Mouse (Mus musculus) layer of hippocampus, adult 9-11 months (tissue): ENCODE results near the gene Tmem232.
"Not testable (repeated sequence)": the region's sequence is repeated elsewhere in the genome, so short reads cannot be mapped to it uniquely, and the experiment has no call there.

Experiments
- DNase-seq: peaks from one replicate; pipeline ENCODE4 v3.0.0; 2022

The Tmem232 gene

DNA sequence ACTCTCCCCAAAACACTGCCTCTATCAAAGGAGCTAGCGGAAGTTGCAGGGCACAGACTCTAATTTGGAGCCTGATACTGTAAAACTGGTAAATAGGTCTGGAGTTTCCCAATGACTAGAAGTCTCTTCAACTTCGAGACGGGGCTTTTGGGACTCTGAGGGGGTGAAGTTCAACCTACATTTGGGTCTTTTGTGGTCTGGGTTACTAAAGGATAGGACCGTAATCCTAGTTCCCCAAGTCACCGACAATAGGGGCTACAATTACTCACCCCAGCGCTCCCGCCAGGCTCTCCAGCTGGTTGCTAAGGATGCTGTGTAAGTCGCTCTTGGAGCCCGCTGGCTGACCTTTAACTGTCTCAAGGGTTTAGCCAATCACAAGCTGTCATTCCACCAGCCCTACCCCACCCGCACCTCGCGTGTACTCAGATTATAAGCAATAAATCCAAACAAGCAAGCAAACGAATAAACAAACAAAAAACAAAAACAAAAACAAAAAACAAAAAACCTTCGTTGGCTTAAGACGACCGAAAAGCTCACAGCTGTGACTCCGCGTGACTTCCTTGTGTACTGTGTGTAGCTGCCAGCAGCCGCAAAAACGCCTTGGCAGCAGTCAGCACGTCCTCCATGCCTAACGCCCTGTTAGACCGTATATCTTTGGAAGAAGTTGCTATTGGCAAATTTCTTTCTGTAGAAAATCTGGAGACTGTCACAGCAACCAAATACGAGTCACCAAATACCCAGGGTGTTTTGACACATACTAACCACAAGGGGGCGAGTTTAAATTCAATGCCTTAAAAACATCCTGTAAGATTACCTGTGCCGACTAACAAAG lies at the start of gene Tmem232:
Tmem232 (minus strand) TSS at position 342 of the 832 bp plus-strand sequence.
- DNase-seq: no peak

DNA sequence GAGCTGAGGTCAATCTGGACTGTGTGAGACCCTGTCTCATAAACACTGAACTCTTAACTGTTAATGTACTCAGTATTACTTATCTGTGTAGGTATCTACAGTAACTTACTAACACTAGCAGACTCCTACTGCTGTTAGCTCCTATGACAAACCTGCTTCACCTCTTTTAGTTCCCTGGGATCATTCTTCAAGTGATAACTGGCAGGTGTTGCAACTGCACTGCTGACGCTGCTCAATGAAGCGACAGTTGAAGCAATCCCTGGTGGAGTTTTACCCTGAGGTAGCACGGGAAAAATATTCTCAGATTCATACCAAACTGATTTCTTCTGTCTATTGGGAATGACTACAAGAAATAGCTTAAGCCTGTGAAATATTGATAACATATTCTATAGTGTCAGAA lies 46.3 kb upstream of the Tmem232 start:
- DNase-seq: no peak

DNA sequence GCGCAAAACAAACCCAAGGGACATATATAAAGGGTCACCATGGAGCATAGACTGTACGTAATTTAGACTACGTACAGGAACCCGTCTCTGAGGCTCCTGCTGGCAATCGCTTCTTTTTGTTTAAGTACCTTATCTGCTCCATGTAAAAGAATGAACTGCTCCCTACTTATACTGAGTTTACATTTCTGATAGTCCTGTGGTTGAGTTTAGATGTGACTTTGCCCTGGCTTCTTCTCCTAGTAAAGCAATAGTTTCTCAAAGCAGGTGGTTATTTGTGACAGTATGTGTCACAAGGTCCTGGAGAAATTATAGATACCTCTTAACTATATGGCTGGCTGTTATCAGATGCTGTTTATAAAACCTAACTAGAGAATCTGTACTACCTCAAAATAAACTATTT lies 40.9 kb upstream of the Tmem232 start:
- DNase-seq: no peak

DNA sequence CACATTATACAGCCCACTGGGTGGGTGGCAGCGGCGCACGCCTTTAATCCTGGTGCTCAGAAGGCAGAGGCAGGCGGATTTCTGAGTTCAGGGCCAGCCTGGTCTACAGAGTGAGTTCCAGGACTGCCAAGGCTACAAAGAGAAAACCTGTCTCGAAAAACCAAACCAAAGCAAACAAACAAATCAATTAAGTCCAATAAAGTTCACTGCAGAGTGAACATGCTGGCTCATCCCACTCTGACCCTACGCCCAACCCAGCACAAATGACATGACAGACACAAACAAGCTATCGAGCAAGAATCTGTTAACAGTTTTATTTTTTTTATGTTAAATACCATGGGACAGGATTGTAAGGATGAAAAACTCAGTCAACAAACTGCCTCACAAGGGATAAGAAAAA lies 39.2 kb upstream of the Tmem232 start:
- no peak for DNase-seq

DNA sequence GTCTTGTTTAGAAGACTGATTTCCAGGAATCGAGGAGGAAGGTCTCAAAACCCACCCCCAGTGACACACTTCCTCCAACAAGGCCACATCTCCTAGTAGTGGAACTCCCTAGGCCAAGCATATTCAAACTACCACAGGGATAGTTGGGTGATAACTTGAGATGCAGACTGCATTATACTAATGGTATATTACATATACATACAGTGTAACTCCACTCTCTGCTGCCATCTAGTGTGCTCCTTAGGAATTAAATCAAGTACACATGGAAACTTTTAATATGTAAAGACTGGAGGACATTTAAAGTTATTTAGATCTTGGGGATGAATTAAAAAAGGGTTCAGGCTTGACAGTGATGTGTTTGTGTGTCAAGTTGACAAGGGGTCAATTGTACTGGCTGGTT lies 34.8 kb upstream of the Tmem232 start:
- DNase-seq: no peak

DNA sequence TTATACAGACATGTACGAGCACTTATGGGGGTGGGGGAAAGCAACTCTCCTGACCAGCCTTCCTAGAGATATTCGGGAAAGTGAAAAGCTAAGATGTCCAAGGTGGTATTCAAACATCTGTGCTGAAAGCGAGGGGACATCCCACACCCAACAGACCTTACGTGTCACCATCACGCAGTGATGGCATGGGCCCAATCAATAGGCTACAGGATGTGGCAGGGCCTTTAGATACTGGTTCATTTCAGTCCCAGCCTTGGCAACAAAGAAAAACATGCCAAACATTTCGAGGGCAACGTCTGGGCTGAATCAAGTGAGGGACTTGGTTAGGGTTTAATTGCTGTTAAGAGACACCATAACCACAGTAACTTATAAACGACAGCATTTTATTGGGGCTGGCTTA lies 34.3 kb upstream of the Tmem232 start:
- no peak for DNase-seq

DNA sequence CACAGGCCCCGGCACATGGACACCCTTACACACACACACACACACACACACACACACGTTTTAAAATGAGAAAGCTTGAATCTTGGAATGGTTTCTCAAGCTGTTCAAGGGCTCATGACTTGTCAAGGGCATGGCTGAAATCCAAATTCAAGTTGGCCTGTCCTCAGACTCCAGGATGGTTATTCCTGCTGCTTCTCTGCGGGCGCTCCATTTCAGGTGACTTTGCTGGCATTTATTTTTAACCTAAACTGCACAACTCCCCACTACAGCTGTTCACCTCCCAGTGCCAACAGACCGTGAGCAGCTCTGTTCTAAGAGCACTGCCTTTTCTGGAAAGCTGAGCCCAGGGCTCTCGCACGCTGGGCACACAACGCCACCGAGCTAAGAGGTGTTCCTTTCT lies 31.3 kb upstream of the Tmem232 start:
- no peak for DNase-seq

DNA sequence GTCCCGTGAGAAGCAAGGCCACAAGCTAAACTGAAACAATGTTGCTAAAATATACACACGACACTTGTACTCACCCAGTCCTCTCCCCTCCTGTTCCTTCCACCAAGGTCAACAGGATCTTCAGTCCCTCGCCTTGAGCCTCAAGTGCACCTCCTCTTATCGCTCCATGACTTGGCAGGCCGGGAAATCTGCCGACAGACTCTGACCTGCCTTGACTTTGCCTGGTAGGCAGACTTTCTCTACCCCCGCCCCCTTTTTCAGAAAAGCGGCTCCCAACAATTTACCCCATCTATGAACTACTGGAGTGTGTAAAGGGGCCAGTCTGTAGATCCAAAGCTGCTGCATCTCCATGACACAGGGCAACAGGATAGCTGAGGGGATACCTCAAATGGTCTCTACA lies 30.9 kb upstream of the Tmem232 start:
- no peak for DNase-seq

DNA sequence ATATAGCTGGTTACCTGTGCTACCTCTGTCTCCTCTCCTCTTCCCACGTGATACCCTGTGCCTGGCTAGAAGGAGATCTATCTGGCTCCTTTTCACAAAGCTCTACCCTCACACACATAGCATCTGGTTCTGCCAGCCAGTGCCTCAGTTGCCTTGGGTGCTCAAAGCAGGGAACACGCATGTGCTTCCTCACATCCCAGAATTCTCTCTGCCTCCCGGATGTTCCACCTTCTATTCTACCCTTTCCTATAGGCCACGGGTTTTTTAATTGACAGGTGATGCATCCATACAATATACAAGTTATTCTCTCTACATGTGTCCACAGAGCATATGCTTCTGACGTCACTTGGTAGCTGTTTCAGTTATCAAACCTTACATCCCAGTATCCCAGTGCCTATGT lies 23.6 kb upstream of the Tmem232 start:
- DNase-seq: no peak

DNA sequence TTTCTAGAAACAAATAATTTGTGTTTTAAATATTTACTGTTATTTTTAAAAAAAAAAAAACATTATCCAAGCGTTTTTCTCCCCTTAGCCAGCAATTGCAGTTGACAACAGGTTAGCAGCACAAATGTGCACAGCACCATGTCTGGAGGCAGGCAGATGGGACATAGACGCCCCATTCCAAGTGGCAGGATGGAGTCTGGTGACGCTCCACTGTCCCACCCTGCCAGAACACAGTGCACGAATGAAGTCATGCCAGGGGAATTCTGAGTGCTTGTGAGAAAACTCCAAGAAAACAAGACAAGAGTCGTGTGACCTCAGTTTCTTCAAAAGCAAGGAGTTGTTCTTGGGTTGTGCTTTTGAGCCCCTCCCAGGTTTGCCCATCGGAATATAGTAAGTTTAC lies 22.8 kb upstream of the Tmem232 start:
- no peak for DNase-seq

DNA sequence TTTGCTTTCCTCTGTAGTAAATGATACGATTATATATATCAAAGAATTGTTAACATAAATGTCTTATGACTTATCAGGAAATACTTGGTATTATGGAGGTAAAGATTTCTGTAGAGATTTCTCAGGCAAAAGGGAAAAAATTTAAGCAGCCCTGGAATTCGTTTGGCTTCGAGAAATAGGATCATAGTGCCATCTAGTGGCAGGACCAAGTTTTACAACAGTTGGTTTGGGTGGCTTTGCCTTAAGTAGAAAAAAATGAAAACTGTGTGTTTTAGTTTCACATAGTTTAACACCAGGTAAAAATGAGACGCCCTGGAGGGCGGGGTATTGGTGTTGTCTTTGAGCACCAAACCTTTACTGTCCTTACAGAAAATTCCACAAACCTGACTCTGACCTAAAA lies 22.2 kb upstream of the Tmem232 start:
- no peak for DNase-seq

DNA sequence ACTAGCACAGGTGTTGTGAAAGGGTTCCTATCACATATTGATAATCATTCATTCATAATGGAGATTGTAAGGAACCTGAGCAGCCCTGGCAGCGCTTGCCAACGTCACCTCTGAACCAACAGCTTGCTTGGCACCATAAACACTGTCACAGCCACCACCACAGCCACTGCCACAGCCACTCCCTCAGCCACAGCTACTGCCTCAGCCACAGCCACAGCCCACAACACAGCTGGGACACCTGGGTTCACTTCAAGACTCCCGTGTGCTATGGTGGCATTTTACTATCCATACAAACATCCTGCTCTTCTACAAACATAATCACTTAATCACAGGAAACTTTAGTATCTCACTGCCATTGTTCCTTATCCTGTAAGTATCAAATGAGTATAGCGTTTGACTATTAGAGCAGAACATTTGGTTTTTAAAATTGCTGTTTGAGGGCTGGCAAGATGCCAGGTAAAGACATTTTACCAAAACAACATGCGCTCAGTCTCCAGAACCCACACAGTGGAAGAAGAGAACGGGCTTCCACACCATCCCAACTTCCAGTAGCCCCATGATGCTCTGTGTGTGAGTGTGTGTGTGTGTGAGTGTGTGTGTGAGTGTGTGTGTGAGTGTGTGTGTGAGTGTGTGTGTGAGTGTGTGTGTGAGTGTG lies 20.9 kb upstream of the Tmem232 start:
- DNase-seq: no peak

DNA sequence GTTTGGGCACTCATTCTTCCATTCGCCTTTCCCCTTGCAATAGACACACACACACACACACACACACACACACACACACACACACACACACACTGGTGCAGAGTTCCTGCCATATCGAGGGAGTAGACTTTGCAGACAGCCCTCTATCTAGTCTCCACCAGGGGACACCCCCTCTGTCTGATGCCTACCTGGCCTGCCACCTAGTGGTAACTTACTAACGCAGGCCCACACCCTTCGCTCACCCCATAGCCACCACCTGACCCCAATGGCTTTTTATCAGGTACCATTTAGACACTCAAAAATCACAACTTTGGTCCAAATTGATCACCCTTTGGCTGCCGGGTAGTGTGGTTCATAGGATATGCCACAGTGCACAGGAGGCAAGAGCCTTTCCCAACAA lies 18.7 kb upstream of the Tmem232 start:
- no peak for DNase-seq

DNA sequence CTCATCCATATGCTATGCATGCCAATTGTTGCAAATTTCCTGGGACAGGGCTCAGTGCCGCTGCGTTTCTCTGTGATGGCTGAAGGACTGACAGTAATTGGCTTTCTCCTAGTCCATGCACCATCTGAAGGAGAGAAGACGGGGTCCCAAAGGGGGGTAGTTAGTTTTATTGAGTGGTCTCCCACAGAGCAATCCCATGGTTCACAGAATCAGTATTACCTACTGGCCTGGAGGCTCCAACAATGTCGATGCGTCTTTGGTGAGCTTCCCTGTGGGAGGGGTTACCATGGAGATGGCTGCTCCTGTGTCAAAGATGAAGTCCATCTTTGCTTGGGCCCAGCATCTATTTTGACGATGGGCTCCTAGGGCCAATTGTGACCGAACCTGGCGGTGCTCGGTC lies 18.2 kb upstream of the Tmem232 start:
- no peak for DNase-seq

DNA sequence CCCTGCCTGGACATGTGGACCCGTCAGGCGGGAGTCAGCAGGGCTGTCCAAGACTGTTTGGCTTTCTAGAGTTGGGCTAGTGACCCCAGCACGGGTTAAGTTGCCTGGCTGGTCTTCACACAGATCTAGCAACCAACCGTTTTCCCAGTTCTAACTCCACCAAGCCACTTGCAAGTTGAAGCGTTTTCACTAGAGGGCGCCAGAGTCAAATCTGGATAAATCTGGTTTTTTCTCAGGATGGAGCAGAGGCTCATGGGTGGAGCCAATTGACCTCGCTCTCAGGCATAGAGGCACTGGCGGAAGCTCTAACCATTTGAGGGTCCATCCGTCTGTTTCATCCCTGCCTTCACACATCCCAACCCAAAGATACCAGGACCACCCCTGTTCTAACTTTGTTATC lies 17.6 kb upstream of the Tmem232 start:
- DNase-seq: no peak

DNA sequence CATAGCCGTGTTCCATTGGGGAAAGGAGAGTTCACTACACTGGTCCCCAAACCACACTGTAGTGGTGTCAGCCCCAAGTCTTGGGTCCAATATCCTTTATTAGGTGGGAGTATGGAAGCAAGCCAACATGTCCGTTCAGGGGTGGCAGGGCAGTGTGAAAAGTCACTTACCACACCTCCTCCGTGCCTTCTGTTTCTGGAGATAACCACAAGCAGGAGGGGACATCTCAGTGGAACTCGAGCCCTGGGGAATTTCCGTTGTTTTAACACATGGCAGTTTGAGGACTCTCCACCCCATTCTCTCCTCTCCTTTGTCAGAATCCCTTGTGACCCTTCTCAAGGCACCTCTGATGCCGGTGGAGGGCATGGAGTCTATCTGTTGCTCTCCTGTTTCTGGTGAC lies 16.6 kb upstream of the Tmem232 start:
- DNase-seq: no peak

DNA sequence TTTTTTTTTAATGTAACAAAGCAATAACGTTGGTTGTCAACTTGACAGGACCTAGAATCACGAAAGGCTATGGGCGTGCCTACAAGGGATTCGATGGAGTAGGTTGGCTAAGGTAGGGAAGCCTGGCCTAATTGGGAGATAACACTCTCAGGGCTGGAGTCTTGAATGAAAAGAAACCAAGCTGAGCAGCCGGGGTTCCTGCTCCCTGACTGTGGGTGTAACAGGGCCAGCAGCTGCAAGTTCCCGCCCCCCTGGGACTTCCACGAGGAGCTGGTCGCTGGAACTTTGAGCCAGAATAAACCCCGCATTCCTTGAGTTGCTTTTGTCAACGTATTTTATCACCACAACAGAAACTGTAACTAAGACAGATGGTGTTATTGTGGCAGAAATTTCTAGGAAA lies 16.2 kb upstream of the Tmem232 start:
- no peak for DNase-seq

DNA sequence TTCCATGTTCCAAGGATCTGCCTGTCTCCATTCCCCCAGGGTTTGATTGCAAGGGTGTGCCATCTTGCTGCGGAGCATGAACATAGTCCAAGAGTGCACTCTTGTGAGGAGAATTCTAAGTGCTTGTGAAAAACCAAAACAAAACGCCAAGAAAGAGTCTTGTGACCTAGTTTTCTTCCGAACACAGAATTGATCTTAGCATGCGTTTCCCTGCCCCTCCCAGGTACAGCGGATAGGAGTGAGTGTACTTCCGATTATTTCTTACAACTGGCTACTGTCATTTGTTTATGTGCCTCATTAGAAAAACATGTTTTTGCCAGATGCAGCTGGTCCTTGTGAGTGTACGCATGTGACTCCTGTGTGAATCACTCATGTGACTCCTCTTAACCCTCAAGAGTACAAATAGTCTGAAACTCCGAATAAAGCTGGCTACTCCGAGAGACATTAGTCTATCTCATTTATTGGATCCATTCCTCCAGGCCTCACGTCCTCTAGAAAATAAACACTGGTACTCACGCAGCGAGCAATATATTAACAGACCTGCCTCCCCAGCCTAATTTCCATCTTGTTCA lies 11.9 kb upstream of the Tmem232 start:
- no peak for DNase-seq

DNA sequence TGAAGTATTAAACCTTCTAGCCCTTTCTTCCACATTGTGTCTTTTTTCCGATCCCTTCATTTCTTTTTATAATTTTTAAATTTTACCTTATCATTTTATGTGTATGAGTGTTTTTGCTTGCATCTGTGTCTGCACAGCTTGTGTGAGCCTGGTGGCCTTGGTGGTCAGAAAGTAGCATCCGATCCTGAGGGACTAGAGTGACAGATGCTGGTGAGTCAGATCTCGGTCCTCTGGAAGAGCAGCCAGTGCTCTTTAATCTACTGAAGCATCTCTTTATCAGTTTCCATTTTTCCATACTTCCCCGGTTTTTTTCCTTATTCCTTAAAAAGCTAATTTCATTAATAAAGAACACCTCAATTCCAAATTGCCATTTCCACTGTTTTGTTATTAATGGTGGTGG lies 9.8 kb upstream of the Tmem232 start:
- DNase-seq: no peak

DNA sequence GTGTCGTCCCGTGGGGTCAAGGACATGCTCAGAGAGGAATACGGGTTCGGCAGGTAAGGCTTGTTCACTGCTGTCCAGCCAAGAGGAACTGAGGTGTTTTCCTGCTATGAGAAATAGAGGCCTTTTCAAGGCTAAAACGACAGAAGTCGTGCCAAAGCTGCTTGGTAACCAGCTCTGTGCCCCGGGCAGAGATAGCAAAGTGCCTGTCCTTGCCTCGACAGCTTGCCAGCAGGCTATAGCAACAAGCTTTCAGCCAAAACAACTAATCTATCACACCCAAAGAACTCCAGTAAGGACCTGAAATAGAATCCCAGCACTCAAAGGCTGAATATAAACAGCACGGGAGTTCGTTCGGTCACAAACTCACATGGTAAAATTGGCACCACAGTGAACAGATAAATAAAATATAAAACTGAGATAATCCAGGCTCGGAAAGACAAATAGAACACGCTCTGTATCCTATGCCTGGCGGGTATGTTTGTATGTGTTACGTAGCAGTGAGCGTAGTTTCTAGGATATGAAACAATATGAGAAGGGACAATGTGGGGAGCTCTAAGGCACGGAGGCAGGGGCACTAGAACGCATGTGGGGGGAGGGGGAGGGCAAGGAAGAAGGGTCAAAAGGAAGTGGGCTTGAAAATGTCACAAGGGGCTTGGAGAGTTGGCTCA lies 8.2 kb upstream of the Tmem232 start:
- no peak for DNase-seq

DNA sequence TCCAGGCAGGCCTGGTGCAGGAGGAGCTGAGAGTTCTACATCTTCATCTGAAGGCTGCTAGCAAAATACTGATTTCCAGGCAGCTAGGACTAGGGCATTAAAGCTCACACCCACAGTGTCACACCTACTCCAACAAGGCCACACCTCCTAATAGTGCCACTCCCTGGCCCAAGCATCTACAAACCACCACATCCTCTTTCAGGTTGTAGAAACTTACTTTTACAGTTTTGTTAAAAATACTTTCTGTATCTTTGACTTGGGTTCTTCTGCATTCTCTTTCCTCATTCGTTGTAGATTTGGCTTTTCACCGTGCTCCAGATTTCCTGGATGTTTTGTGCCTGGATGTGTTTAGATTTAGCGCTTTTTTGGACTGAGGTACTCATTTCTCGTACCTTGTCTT lies 5.6 kb upstream of the Tmem232 start:
- DNase-seq: not testable (repeated sequence)

DNA sequence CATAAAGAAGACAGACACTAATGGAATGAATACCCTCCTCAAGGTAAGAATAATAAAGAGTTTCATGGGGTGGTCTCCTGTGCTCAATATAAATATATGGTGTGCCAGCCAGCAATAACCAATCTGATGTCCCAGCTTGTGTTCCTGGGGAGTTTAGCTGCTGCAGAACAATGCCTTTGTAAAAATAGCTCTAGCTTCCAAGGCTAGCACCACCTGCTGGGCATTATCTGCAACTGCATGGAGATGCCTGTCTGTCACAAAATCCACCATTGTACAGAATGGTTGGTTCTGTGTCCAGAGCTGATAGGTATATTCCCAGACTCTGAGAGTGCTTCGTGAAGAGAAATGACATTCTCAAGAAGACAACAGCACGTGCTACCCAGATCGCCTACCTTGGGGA lies 4.4 kb downstream of the Tmem232 start:
- DNase-seq: no peak

DNA sequence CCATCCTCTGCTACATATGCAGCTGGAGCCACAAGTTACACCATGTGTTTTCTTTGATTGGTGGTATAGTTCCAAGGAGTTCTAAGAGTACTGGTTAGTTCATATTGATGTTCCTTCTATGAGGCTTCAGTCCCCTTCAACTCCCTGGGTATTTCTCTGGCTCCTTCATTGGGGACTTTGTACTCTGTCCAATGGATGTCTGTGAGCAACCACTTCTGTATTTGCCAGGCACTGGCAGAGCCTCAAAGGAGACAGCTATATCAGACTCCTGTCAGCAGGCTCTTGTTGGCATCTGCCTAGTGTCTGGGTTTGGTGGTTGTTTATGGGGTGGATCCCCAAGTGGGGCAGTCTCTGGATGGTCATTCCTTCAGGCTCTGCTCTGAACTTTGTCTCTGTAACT lies 8.2 kb downstream of the Tmem232 start:
- not testable (repeated sequence) for DNase-seq

DNA sequence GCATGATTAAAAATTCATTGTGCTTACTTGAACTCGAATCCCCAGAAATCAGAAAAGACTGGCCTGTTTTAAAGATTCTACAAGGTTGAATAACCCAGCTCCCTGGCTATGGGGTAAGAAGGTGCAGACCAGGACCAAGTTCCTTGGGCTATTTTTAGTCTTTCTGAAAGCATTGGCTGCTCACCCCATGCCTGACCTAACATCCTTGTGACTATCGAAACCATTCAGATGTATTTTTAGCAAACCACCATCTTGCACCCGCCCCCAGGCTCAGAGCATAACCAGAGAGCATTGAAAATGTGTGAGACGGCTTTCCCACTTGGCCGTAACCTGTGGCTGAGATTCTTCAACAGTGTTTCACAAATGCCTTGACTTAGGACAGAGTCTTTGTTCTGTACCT lies 13.1 kb downstream of the Tmem232 start:
- no peak for DNase-seq
